Mouse (Mus musculus) left cerebral cortex, postnatal 36 days (tissue): ENCODE results near the gene Tsr3. TPM values are rescaled to one million over a fixed set of nuclear protein-coding genes. Genes with fewer than 3 reads are reported as not detected.
"Not testable (repeated sequence)": the region's sequence is repeated elsewhere in the genome, so short reads cannot be mapped to it uniquely, and the experiment has no call there.

ENCODE experiments used
- DNase-seq, 2 experiments: peaks; one replicate each; pipeline ENCODE4 v3.0.0; 2021 to 2022; ENCODE audit warnings: low spot score in 2 of 2, mixed read lengths in 1 of 2
- intact Hi-C: fragments of 180-260 bp; cut with DNase I; formaldehyde crosslinking; loops from one replicate; pipeline ENCODE4 v1.15.1; 2025
- total RNA-seq, 2 experiments: library from RNA; stranded (reverse); gene quantifications; 2 replicates each; pipeline ENCODE4 v1.2.3; 2021

The Tsr3 gene
- total RNA-seq = 10 to 100 TPM; 21.9 to 26.2 TPM

GRCm38 (mm10) chr17:25239695-25240636, at the start of gene Tsr3, which contains the start of gene Gnptg:
Tsr3 (plus strand) TSS chr17:25240170.
Gnptg (minus strand) TSS chr17:25240124.
- peak; percentile 82 to 84 for DNase-seq
- intact Hi-C loops = no loop called here

GRCm38 (mm10) chr17:25202401-25202800, 37.6 kb upstream of the Tsr3 start:
- intact Hi-C loops = no loop called here
- DNase-seq = no peak

GRCm38 (mm10) chr17:25210006-25210405, 30.0 kb upstream of the Tsr3 start:
- DNase-seq = no peak
- intact Hi-C loops = no loop called here

- intact Hi-C loops = no loop called here
- DNase-seq = no peak
Measured at GRCm38 (mm10) chr17:25210680-25211466, 29.1 kb upstream of the Tsr3 start.

- no peak for DNase-seq
- intact Hi-C loops = no loop called here
Measured at GRCm38 (mm10) chr17:25211705-25212104, 28.3 kb upstream of the Tsr3 start.

GRCm38 (mm10) chr17:25215431-25215830, 24.5 kb upstream of the Tsr3 start:
- DNase-seq = no peak
- intact Hi-C loops = no loop called here

GRCm38 (mm10) chr17:25218967-25219366, 21.0 kb upstream of the Tsr3 start:
- DNase-seq = no peak
- intact Hi-C loops = no loop called here

- DNase-seq = no peak
- intact Hi-C loops = no loop called here
Measured at GRCm38 (mm10) chr17:25219492-25220295, 20.3 kb upstream of the Tsr3 start.

GRCm38 (mm10) chr17:25220746-25221145, 19.2 kb upstream of the Tsr3 start:
- no peak for DNase-seq
- intact Hi-C loops = no loop called here

GRCm38 (mm10) chr17:25221821-25222503, 18.0 kb upstream of the Tsr3 start:
- peak in 1 of 2 experiments; percentile 54 for DNase-seq
- intact Hi-C loops = no loop called here

GRCm38 (mm10) chr17:25222504-25222940, 17.4 kb upstream of the Tsr3 start:
- intact Hi-C loops = not testable (repeated sequence)
- peak in 1 of 2 experiments; percentile 56 for DNase-seq

- intact Hi-C loops = no loop called here
- no peak for DNase-seq
Measured at GRCm38 (mm10) chr17:25222951-25223601, 16.9 kb upstream of the Tsr3 start.

- intact Hi-C loops = no loop called here
- no peak for DNase-seq
Measured at GRCm38 (mm10) chr17:25224586-25225222, 15.3 kb upstream of the Tsr3 start.

GRCm38 (mm10) chr17:25225659-25226058, 14.3 kb upstream of the Tsr3 start:
- no peak for DNase-seq
- intact Hi-C loops = no loop called here

GRCm38 (mm10) chr17:25227991-25228390, 12.0 kb upstream of the Tsr3 start:
- intact Hi-C loops = no loop called here
- no peak for DNase-seq

- intact Hi-C loops, DNase-seq: not testable (repeated sequence)
Measured at GRCm38 (mm10) chr17:25230014-25230655, 9.8 kb upstream of the Tsr3 start.

GRCm38 (mm10) chr17:25230700-25231099, 9.3 kb upstream of the Tsr3 start:
- no peak for DNase-seq
- intact Hi-C loops = no loop called here

- intact Hi-C loops, DNase-seq: not testable (repeated sequence)
Measured at GRCm38 (mm10) chr17:25231621-25232020, 8.3 kb upstream of the Tsr3 start.
